Mouse (Mus musculus) common myeloid progenitor, adult 5-6 weeks (primary cell): ENCODE results near the gene Grk2. TPM values are rescaled to one million over a fixed set of nuclear protein-coding genes. Genes with fewer than 3 reads are reported as not detected.

Source experiments
- total RNA-seq: library from RNA; stranded (forward); fragments of 200-1000, 187-1606 nt; gene quantifications from 2 replicates; pipeline ENCODE4 v1.2.3, GENCODE M21; 2017

Gene Grk2
- total RNA-seq, 1 experiment from 2014 or later, result 186 TPM

Other genes with a start within 250 kb of the Grk2 start
- gene Gstp3, start 246.7 kb downstream of the Grk2 start, total RNA-seq, result 8.7 and 10.7 TPM in 2 replicates
- not detected in 2 replicates for gene Cabp2, start 224.6 kb downstream of the Grk2 start, total RNA-seq
- gene Cdk2ap2, start 209.0 kb downstream of the Grk2 start, total RNA-seq, result 20.3 and 22.3 TPM in 2 replicates
- gene Pitpnm1, start 206.2 kb downstream of the Grk2 start, total RNA-seq, result 8.6 and 9.0 TPM in 2 replicates
- gene Aip, start 180.4 kb downstream of the Grk2 start, total RNA-seq, result 20.6 and 55.9 TPM in 2 replicates
- not detected in 2 replicates for gene Gpr152, start 166.4 kb downstream of the Grk2 start, total RNA-seq
- not detected in 2 replicates for gene Cabp4, start 162.2 kb downstream of the Grk2 start, total RNA-seq
- gene Coro1b, start 157.6 kb downstream of the Grk2 start, total RNA-seq, result 90.1 and 104 TPM in 2 replicates
- 140 and 184 TPM in 2 replicates for gene Ptprcap, start 152.6 kb downstream of the Grk2 start, total RNA-seq
- gene Rps6kb2, start 142.9 kb downstream of the Grk2 start, total RNA-seq, result 15.9 and 16.4 TPM in 2 replicates
- gene Carns1, start 130.7 kb downstream of the Grk2 start, total RNA-seq, result 3.4 and 3.5 TPM in 2 replicates
- 25.8 and 34.7 TPM in 2 replicates for gene Tbc1d10c, start 114.9 kb downstream of the Grk2 start, total RNA-seq
- 450 and 486 TPM in 2 replicates for gene Ppp1ca, start 114.2 kb downstream of the Grk2 start, total RNA-seq
- 10.7 and 20.5 TPM in 2 replicates for gene Rad9a, start 104.6 kb downstream of the Grk2 start, total RNA-seq
- gene Clcf1, start 92.0 kb downstream of the Grk2 start, total RNA-seq, result 2.0 and 5.0 TPM in 2 replicates
- gene AC109138.7, start 91.9 kb downstream of the Grk2 start, total RNA-seq, result not detected in 2 replicates
- gene Pold4, start 74.3 kb downstream of the Grk2 start, total RNA-seq, result 64.3 and 74.0 TPM in 2 replicates
- 13.6 and 22.7 TPM in 2 replicates for gene Ssh3, start 37.0 kb downstream of the Grk2 start, total RNA-seq
- gene Ankrd13d, start 23.1 kb downstream of the Grk2 start, total RNA-seq, result 0.58 and 3.7 TPM in 2 replicates
- 73.3 and 90.3 TPM in 2 replicates for gene Kdm2a, start 92.1 kb upstream of the Grk2 start, total RNA-seq
- gene Rhod, start 133.2 kb upstream of the Grk2 start, total RNA-seq, result 0.73 TPM in 1 of 2 replicates, not detected in the other
- gene Syt12, start 171.2 kb upstream of the Grk2 start, total RNA-seq, result not detected in 2 replicates
- not detected in 2 replicates for gene 2010003K11Rik, start 192.4 kb upstream of the Grk2 start, total RNA-seq
- gene Pcx, start 204.2 kb upstream of the Grk2 start, total RNA-seq, result 1.6 and 1.8 TPM in 2 replicates